Mouse (Mus musculus): ENCODE measurements around the gene Auts2.

GRCm38 (mm10) chr5:132450071-132450470 is 93.1 kb downstream of the Auts2 start:
- TF ChIP-seq CTCF (IDR thresholded peaks at IDR 0.05; ENCODE audit: low read depth) (no peak), EP300 (IDR thresholded peaks at IDR 0.05; ENCODE audit: low read depth) (no peak)
